Mouse (Mus musculus) limb, embryonic 13.5 days (tissue): ENCODE data around the gene Insl6. TPM values are rescaled to one million over a fixed set of nuclear protein-coding genes. Genes with fewer than 3 reads are reported as not detected.

Experiments
- ATAC-seq: fragments of 200-750 bp; cut with Nextera tagmentation; 2 replicates; pipeline ENCODE4 v1.8.0; 2017; ENCODE audit warnings: low read depth, moderate number of reproducible peaks, moderate TSS enrichment; ENCODE audit not compliant: low FRiP score
- H3K27ac ChIP-seq: fragments of 300-500 bp; sonication (generic); 2 replicates; pipeline ENCODE4 v1.5.1; 2015; ENCODE audit warnings: inconsistent platforms, mild to moderate bottlenecking, moderate library complexity
- H3K27me3 ChIP-seq: fragments of 300-500 bp; sonication (generic); 2 replicates; pipeline ENCODE4 v1.6.1; 2015; ENCODE audit warnings: mild to moderate bottlenecking, inconsistent platforms
- H3K36me3 ChIP-seq: fragments of 300-500 bp; sonication (generic); 2 replicates; pipeline ENCODE4 v1.6.1; 2015; ENCODE audit warnings: inconsistent platforms, mild to moderate bottlenecking, moderate library complexity
- H3K4me1 ChIP-seq: fragments of 300-500 bp; sonication (generic); 2 replicates; pipeline ENCODE4 v1.6.1; 2015; ENCODE audit warnings: inconsistent platforms
- H3K4me2 ChIP-seq: fragments of 300-500 bp; sonication (generic); replicated peaks from 2 replicates; pipeline ENCODE4 v1.6.1; 2015; ENCODE audit warnings: inconsistent platforms, mild to moderate bottlenecking, moderate library complexity
- H3K4me3 ChIP-seq: fragments of 300-500 bp; sonication (generic); 2 replicates; pipeline ENCODE4 v1.5.1; 2015; ENCODE audit warnings: moderate library complexity, mild to moderate bottlenecking, inconsistent platforms
- H3K9ac ChIP-seq: fragments of 300-500 bp; sonication (generic); 2 replicates; pipeline ENCODE4 v1.6.1; 2015; ENCODE audit warnings: mild to moderate bottlenecking, inconsistent platforms
- H3K9me3 ChIP-seq: fragments of 300-500 bp; sonication (generic); 2 replicates; pipeline ENCODE4 v1.6.1; 2016; ENCODE audit warnings: inconsistent platforms
- whole genome bisulfite sequencing: fragments of 180-500 bp; shearing (Covaris S2); methylation state at CpG from one replicate; pipeline ENCODE4 v1.1.7; 2015; 5-methylcytosine and 5-hydroxymethylcytosine counted together
- polyA plus RNA-seq: library from polyadenylated mRNA; unstranded; fragments of >200 nt; fragmentation: Nextera tagmentation; extraction: Ambion mirVana; gene quantifications from 2 replicates; pipeline ENCODE4 v1.2.1, GENCODE M21; 2015

The Insl6 gene
- polyA plus RNA-seq, 1 experiment from 2014 or later, result 7.6 TPM

GRCm38 (mm10) chr19:29311791-29312190 is 13.4 kb downstream of the Insl6 start:
- H3K4me3 ChIP-seq, result no peak overlapping the region
- WGBS, result 93% methylated on average over 8 of the region's 8 CpGs
- H3K9ac ChIP-seq, result no peak overlapping the region
- ATAC-seq, result no peak
- H3K27ac ChIP-seq, result no peak overlapping the region
- H3K27me3 ChIP-seq, result no peaks in the 10 kb centered on the region
- H3K4me1 ChIP-seq, result no peaks in the 10 kb centered on the region
- H3K4me2 ChIP-seq, result no peak overlapping the region
- H3K9me3 ChIP-seq, result peaks cover 7% of the 10 kb centered on the region
- peaks cover 40% of the 10 kb centered on the region for H3K36me3 ChIP-seq

GRCm38 (mm10) chr19:29308832-29309231 is 16.3 kb downstream of the Insl6 start:
- H3K27ac ChIP-seq, result no peak overlapping the region
- H3K9ac ChIP-seq, result no peak overlapping the region
- H3K4me3 ChIP-seq, result no peak overlapping the region
- ATAC-seq, result no peak
- H3K9me3 ChIP-seq, result no peaks in the 10 kb centered on the region
- peaks cover 47% of the 10 kb centered on the region for H3K36me3 ChIP-seq
- no peaks in the 10 kb centered on the region for H3K27me3 ChIP-seq
- no peaks in the 10 kb centered on the region for H3K4me1 ChIP-seq
- no peak overlapping the region for H3K4me2 ChIP-seq

- H3K4me3 ChIP-seq, result no peak overlapping the region
- H3K4me1 ChIP-seq, result no peaks in the 10 kb centered on the region
- WGBS, result 91% methylated on average over 2 of the region's 2 CpGs
- no peak for ATAC-seq
- H3K9me3 ChIP-seq, result no peaks in the 10 kb centered on the region
- no peak overlapping the region for H3K27ac ChIP-seq
- H3K36me3 ChIP-seq, result peaks cover 55% of the 10 kb centered on the region
- H3K27me3 ChIP-seq, result no peaks in the 10 kb centered on the region
- no peak overlapping the region for H3K4me2 ChIP-seq
- H3K9ac ChIP-seq, result no peak overlapping the region
Observed at GRCm38 (mm10) chr19:29302119-29302518, 23.0 kb downstream of the Insl6 start.

- no peak overlapping the region for H3K27ac ChIP-seq
- H3K9me3 ChIP-seq, result no peaks in the 10 kb centered on the region
- H3K27me3 ChIP-seq, result no peaks in the 10 kb centered on the region
- WGBS, result 93% methylated on average over 13 of the region's 13 CpGs
- no peak overlapping the region for H3K4me3 ChIP-seq
- no peak for ATAC-seq
- no peak overlapping the region for H3K9ac ChIP-seq
- no peaks in the 10 kb centered on the region for H3K4me1 ChIP-seq
- no peak overlapping the region for H3K4me2 ChIP-seq
- H3K36me3 ChIP-seq, result peaks cover 56% of the 10 kb centered on the region
Observed at GRCm38 (mm10) chr19:29300919-29301318, 24.2 kb downstream of the Insl6 start.

GRCm38 (mm10) chr19:29297366-29297765 is 27.8 kb downstream of the Insl6 start:
- H3K27me3 ChIP-seq, result no peaks in the 10 kb centered on the region
- no peaks in the 10 kb centered on the region for H3K9me3 ChIP-seq
- no peak overlapping the region for H3K4me2 ChIP-seq
- no peak overlapping the region for H3K4me3 ChIP-seq
- H3K4me1 ChIP-seq, result no peaks in the 10 kb centered on the region
- H3K9ac ChIP-seq, result no peak overlapping the region
- no peak overlapping the region for H3K27ac ChIP-seq
- no peak for ATAC-seq
- 98% methylated on average over 1 of the region's 1 CpGs for WGBS
- H3K36me3 ChIP-seq, result peaks cover 55% of the 10 kb centered on the region

GRCm38 (mm10) chr19:29296166-29296565 is 29.0 kb downstream of the Insl6 start:
- Histone ChIP-seq H3K27ac (no peak overlapping the region), H3K9ac (no peak overlapping the region), H3K4me3 (no peak overlapping the region), H3K4me1 (no peaks in the 10 kb centered on the region), H3K9me3 (no peaks in the 10 kb centered on the region), H3K4me2 (no peak overlapping the region), H3K27me3 (no peaks in the 10 kb centered on the region), H3K36me3 (peaks cover 61% of the 10 kb centered on the region)
- ATAC-seq, result no peak

GRCm38 (mm10) chr19:29294756-29295155 is 30.4 kb downstream of the Insl6 start:
- Histone ChIP-seq H3K4me2 (no peak overlapping the region), H3K36me3 (peaks cover 52% of the 10 kb centered on the region)
- no peak for ATAC-seq

GRCm38 (mm10) chr19:29292546-29292945 is 32.6 kb downstream of the Insl6 start:
- H3K4me2 ChIP-seq, result no peak overlapping the region
- H3K4me3 ChIP-seq, result no peak overlapping the region
- 83% methylated on average over 4 of the region's 4 CpGs for WGBS
- H3K27ac ChIP-seq, result no peak overlapping the region
- no peaks in the 10 kb centered on the region for H3K27me3 ChIP-seq
- H3K4me1 ChIP-seq, result no peaks in the 10 kb centered on the region
- H3K9ac ChIP-seq, result no peak overlapping the region; the same call in 1 of the 2 replicates
- H3K36me3 ChIP-seq, result peaks cover 46% of the 10 kb centered on the region
- no peak for ATAC-seq
- no peaks in the 10 kb centered on the region for H3K9me3 ChIP-seq

More at GRCm38 (mm10) chr19:29294756-29295155, 30.4 kb downstream of the Insl6 start:
- Histone ChIP-seq H3K27ac (no peak overlapping the region), H3K27me3 (no peaks in the 10 kb centered on the region), H3K4me1 (no peaks in the 10 kb centered on the region), H3K9ac (no peak overlapping the region), H3K4me3 (no peak overlapping the region), H3K9me3 (no peaks in the 10 kb centered on the region)
- WGBS, result 61% methylated on average over 2 of the region's 2 CpGs

GRCm38 (mm10) chr19:29291532-29291931 is 33.6 kb downstream of the Insl6 start:
- no peaks in the 10 kb centered on the region for H3K27me3 ChIP-seq
- H3K9ac ChIP-seq, result no peak overlapping the region
- H3K4me2 ChIP-seq, result no peak overlapping the region
- no peak overlapping the region for H3K4me3 ChIP-seq
- ATAC-seq, result no peak
- WGBS, result 84% methylated on average over 14 of the region's 14 CpGs
- H3K4me1 ChIP-seq, result no peaks in the 10 kb centered on the region
- H3K9me3 ChIP-seq, result no peaks in the 10 kb centered on the region
- peaks cover 40% of the 10 kb centered on the region for H3K36me3 ChIP-seq
- H3K27ac ChIP-seq, result no peak overlapping the region

- H3K4me1 ChIP-seq, result no peaks in the 10 kb centered on the region
- H3K27me3 ChIP-seq, result no peaks in the 10 kb centered on the region
- no peak overlapping the region for H3K4me2 ChIP-seq
- H3K36me3 ChIP-seq, result peaks cover 41% of the 10 kb centered on the region
- no peak for ATAC-seq
- H3K9me3 ChIP-seq, result no peaks in the 10 kb centered on the region
- H3K4me3 ChIP-seq, result no peak overlapping the region
- H3K27ac ChIP-seq, result no peak overlapping the region
- no peak overlapping the region for H3K9ac ChIP-seq
- whole genome bisulfite sequencing, result 61% methylated on average over 8 of the region's 8 CpGs
Observed at GRCm38 (mm10) chr19:29287863-29288262, 37.3 kb downstream of the Insl6 start.

- Histone ChIP-seq H3K36me3 (peaks cover 28% of the 10 kb centered on the region), H3K9ac (no peak overlapping the region), H3K4me3 (no peak overlapping the region), H3K27ac (no peak overlapping the region), H3K4me1 (no peaks in the 10 kb centered on the region), H3K27me3 (no peaks in the 10 kb centered on the region), H3K4me2 (no peak overlapping the region), H3K9me3 (no peaks in the 10 kb centered on the region)
- ATAC-seq, result no peak
- 30% methylated on average over 7 of the region's 7 CpGs for WGBS
Observed at GRCm38 (mm10) chr19:29285451-29285869, 39.7 kb downstream of the Insl6 start.

GRCm38 (mm10) chr19:29278944-29279587 is 46.1 kb downstream of the Insl6 start:
- peaks cover 38% of the 10 kb centered on the region for H3K36me3 ChIP-seq
- ATAC-seq, result no peak
- H3K4me3 ChIP-seq, result no peak overlapping the region
- H3K4me2 ChIP-seq, result no peak overlapping the region
- no peaks in the 10 kb centered on the region for H3K4me1 ChIP-seq
- no peaks in the 10 kb centered on the region for H3K27me3 ChIP-seq
- WGBS, result 81% methylated on average over 6 of the region's 6 CpGs
- no peak overlapping the region for H3K9ac ChIP-seq
- H3K9me3 ChIP-seq, result no peaks in the 10 kb centered on the region
- H3K27ac ChIP-seq, result no peak overlapping the region

- Histone ChIP-seq H3K9ac (no peak overlapping the region), H3K4me2 (no peak overlapping the region), H3K27me3 (no peaks in the 10 kb centered on the region), H3K4me3 (no peak overlapping the region), H3K4me1 (no peaks in the 10 kb centered on the region), H3K36me3 (peaks cover 33% of the 10 kb centered on the region), H3K9me3 (no peaks in the 10 kb centered on the region), H3K27ac (no peak overlapping the region)
- 89% methylated on average over 4 of the region's 4 CpGs for WGBS
- ATAC-seq, result no peak
Observed at GRCm38 (mm10) chr19:29276414-29276813, 48.7 kb downstream of the Insl6 start.
